ENCODE assay signal across 8 mouse cellular contexts in the genomic region with DNA sequence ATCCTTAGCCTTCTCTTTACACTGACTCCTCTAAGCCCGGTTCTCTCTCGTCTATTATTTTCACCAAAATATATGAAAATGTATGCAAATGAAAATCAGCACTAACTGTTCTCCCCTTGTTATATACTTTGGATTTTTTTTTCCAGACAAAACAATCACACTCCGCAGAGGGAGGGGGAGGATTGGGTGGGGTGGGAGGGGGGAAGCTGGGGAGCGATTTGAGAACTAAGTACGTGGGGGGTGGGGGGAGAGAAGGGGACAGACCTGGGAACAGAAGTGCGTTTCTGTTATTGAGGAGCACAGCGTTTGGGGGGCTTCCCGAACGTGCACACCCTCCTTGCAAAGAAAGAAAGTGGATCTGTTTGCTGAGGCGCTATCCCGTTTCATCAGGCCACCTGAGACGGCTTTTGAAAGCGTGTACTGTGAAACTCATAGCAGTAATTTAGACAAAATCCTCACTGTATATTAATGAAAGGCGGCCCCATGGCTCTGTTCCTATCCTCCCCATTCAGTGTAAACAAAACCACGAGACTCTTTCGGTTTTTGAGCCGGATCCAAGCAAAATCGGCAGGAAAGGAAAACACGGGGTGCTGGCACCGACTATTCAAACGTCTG. TPM values are rescaled to one million over a fixed set of nuclear protein-coding genes. Genes with fewer than 3 reads are reported as not detected.
DNase-seq lines count a peak whose midpoint lies in the region; ATAC-seq and TF ChIP-seq lines count a peak whose summit lies in the region.

No protein-coding gene starts in this region.

- peak overlapping the region; percentile 53 for H3K4me3 ChIP-seq in cerebellum, adult 2 months (replicated peaks; ENCODE audit: insufficient read depth, low read depth, low read length)
- 0 out of 2 replicates have a peak overlapping the region, but pooled peaks have one; percentile 33 for H3K4me3 ChIP-seq in liver, embryonic 12.5 days
- no peak overlapping the region for H3K4me3 ChIP-seq in liver, embryonic 11.5 days (ENCODE audit: low read depth, low read length)
- peak overlapping the region; percentile 57 for H3K4me3 ChIP-seq in kidney, embryonic 15.5 days (replicated peaks)
- peak overlapping the region; percentile 96 for H3K4me3 ChIP-seq in neural tube, embryonic 12.5 days

- TF ChIP-seq POLR2A in cerebellum, adult 2 months (IDR thresholded peaks at IDR 0.05; ENCODE audit: borderline replicate concordance, insufficient read depth, low read length): no peak

- peaks cover 26% of the 10 kb centered on the region for H3K27me3 ChIP-seq in cerebellum, adult 2 months (ENCODE audit: control insufficient read depth, insufficient read depth, low read length)
- H3K27me3 ChIP-seq in liver, embryonic 12.5 days (replicated peaks): peaks cover 100% of the 10 kb centered on the region
- peaks cover 98% of the 10 kb centered on the region for H3K27me3 ChIP-seq in liver, embryonic 11.5 days (replicated peaks; ENCODE audit: control insufficient read depth, insufficient read depth, low read length)
- peaks cover 97% of the 10 kb centered on the region for H3K27me3 ChIP-seq in kidney, embryonic 15.5 days
- H3K27me3 ChIP-seq in neural tube, embryonic 12.5 days (replicated peaks): peaks cover 10% of the 10 kb centered on the region; the same call in 1 of the 2 replicates

- DNase-seq in cerebellum, adult 2 months: peak in 1 of 2 experiments; percentile 42
- no peak for DNase-seq in liver, embryonic 11.5 days (ENCODE audit: low spot score)
- DNase-seq in natural killer cell, adult 2 months (ENCODE audit: low spot score in 2 of 2): no peak

- no peak for ATAC-seq in cerebellum, adult (ENCODE audit: insufficient number of reproducible peaks, low FRiP score, low TSS enrichment)
- no peak for ATAC-seq in liver, embryonic 12.5 days
- no peak for ATAC-seq in liver, embryonic 11.5 days (replicated peaks; ENCODE audit: low FRiP score)
- ATAC-seq in kidney, embryonic 15.5 days (replicated peaks; ENCODE audit: low FRiP score): no peak
- ATAC-seq in neural tube, embryonic 12.5 days (ENCODE audit: low FRiP score, low read depth): no peak
- ATAC-seq in frontal cortex, adult (ENCODE audit: low TSS enrichment): no peak

- no peak overlapping the region for H3K9ac ChIP-seq in liver, embryonic 12.5 days
- no peak overlapping the region for H3K9ac ChIP-seq in liver, embryonic 11.5 days (ENCODE audit: low read depth, low read length)
- peak overlapping the region; percentile 50; the same call in 1 of the 2 replicates for H3K9ac ChIP-seq in kidney, embryonic 15.5 days
- peak overlapping the region; percentile 83 for H3K9ac ChIP-seq in neural tube, embryonic 12.5 days

- H3K4me1 ChIP-seq in cerebellum, adult 2 months (ENCODE audit: control insufficient read depth, insufficient read depth, low read length): 0 out of 2 replicates have a peak, but pooled peaks cover 6% of the 10 kb centered on the region
- peaks cover 7% of the 10 kb centered on the region; the same call in 1 of the 2 replicates for H3K4me1 ChIP-seq in liver, embryonic 12.5 days
- peaks cover 2% of the 10 kb centered on the region; the same call in 1 of the 2 replicates for H3K4me1 ChIP-seq in liver, embryonic 11.5 days (replicated peaks; ENCODE audit: control insufficient read depth, insufficient read depth, low read length)
- peaks cover 49% of the 10 kb centered on the region for H3K4me1 ChIP-seq in kidney, embryonic 15.5 days
- peaks cover 14% of the 10 kb centered on the region for H3K4me1 ChIP-seq in neural tube, embryonic 12.5 days

- no peaks in the 10 kb centered on the region for H3K36me3 ChIP-seq in liver, embryonic 12.5 days
- H3K36me3 ChIP-seq in liver, embryonic 11.5 days (ENCODE audit: control insufficient read depth, insufficient read depth, low read length): no peaks in the 10 kb centered on the region
- H3K36me3 ChIP-seq in kidney, embryonic 15.5 days: no peaks in the 10 kb centered on the region
- H3K36me3 ChIP-seq in neural tube, embryonic 12.5 days: peaks cover 10% of the 10 kb centered on the region

- peak overlapping the region; percentile 31; the same call in 1 of the 2 replicates for H3K27ac ChIP-seq in cerebellum, adult 2 months (ENCODE audit: insufficient read depth, low read length)
- no peak overlapping the region for H3K27ac ChIP-seq in liver, embryonic 12.5 days
- H3K27ac ChIP-seq in liver, embryonic 11.5 days (ENCODE audit: low read depth, low read length): no peak overlapping the region
- peak overlapping the region; percentile 85 for H3K27ac ChIP-seq in kidney, embryonic 15.5 days
- H3K27ac ChIP-seq in neural tube, embryonic 12.5 days: peak overlapping the region; percentile 97

- no peak for TF ChIP-seq CTCF in cerebellum, adult 2 months (IDR thresholded peaks at IDR 0.05; ENCODE audit: borderline replicate concordance, insufficient read depth, low read depth, low read length)

- 11% methylated on average over 21 of the region's 21 CpGs for WGBS in cerebellum, adult 2 months
- 1% methylated on average over 21 of the region's 21 CpGs for WGBS in liver, embryonic 12.5 days (ENCODE audit: insufficient replicate concordance)
- WGBS in liver, embryonic 11.5 days: under 1% methylated on average over 21 of the region's 21 CpGs
- WGBS in kidney, embryonic 15.5 days: under 1% methylated on average over 21 of the region's 21 CpGs
- under 1% methylated on average over 21 of the region's 21 CpGs for WGBS in neural tube, embryonic 12.5 days

- H3K4me2 ChIP-seq in liver, embryonic 12.5 days: peak overlapping the region; percentile 46; the same call in 1 of the 2 replicates
- H3K4me2 ChIP-seq in liver, embryonic 11.5 days: no peak overlapping the region
- H3K4me2 ChIP-seq in kidney, embryonic 15.5 days: peak overlapping the region; percentile 62
- H3K4me2 ChIP-seq in neural tube, embryonic 12.5 days (replicated peaks): peak overlapping the region; percentile 92

- no peaks in the 10 kb centered on the region for H3K9me3 ChIP-seq in liver, embryonic 12.5 days (replicated peaks)
- no peaks in the 10 kb centered on the region for H3K9me3 ChIP-seq in liver, embryonic 11.5 days (ENCODE audit: control insufficient read depth, low read length)
- H3K9me3 ChIP-seq in kidney, embryonic 15.5 days (replicated peaks): no peaks in the 10 kb centered on the region
- no peaks in the 10 kb centered on the region for H3K9me3 ChIP-seq in neural tube, embryonic 12.5 days

RNA-seq across cellular contexts. Expression of gene Pou3f3, which starts 2.4 kb away (rescaled TPM):
- 14.1 and 15.9 TPM in 2 replicates for polyA plus RNA-seq in cerebellum, adult 2 months (2012; rRNA removed)
- 0.02 TPM in 2 replicates for polyA plus RNA-seq in liver, embryonic 12.5 days (2016; fragmentation: Nextera tagmentation; extraction: Ambion mirVana)
- polyA plus RNA-seq in liver, embryonic 11.5 days (2014; fragmentation: Nextera tagmentation; extraction: Ambion mirVana): 0.08 and 0.11 TPM in 2 replicates
- 8.9 and 9.2 TPM in 2 replicates for polyA plus RNA-seq in kidney, embryonic 15.5 days (2015; fragmentation: Nextera tagmentation; extraction: Ambion mirVana)
- polyA plus RNA-seq in neural tube, embryonic 12.5 days (2016; fragmentation: Nextera tagmentation; extraction: Ambion mirVana): 17.2 and 17.8 TPM in 2 replicates

Comparison
In these comparisons a context has a peak if more than half of its experiments do, and no peak if none do; other contexts are left out.
1. H3K27ac ChIP-seq: peak in cerebellum, adult 2 months (single experiment), kidney, embryonic 15.5 days (single experiment) and neural tube, embryonic 12.5 days (single experiment); none in liver, embryonic 12.5 days (single experiment) and liver, embryonic 11.5 days (single experiment).
2. H3K9ac ChIP-seq: peak in kidney, embryonic 15.5 days (single experiment) and neural tube, embryonic 12.5 days (single experiment); none in liver, embryonic 12.5 days (single experiment) and liver, embryonic 11.5 days (single experiment).